Mouse (Mus musculus) hindbrain, postnatal 0 days (tissue): ENCODE measurements around the gene Gm5678. TPM values are rescaled to one million over a fixed set of nuclear protein-coding genes. Genes with fewer than 3 reads are reported as not detected.
"Not testable (repeated sequence)": the region's sequence is repeated elsewhere in the genome, so short reads cannot be mapped to it uniquely, and the experiment has no call there.

Experiments used
- ATAC-seq: fragments of 200-750 bp; cut with Nextera tagmentation; 2 replicates; pipeline ENCODE4 v1.8.0; 2017; ENCODE audit warnings: mild to moderate bottlenecking, moderate TSS enrichment, moderate library complexity
- DNase-seq: peaks from one replicate; pipeline ENCODE4 v3.0.0-alpha.2; 2015; ENCODE audit warnings: low spot score
- H3K27ac ChIP-seq: fragments of 300-500 bp; sonication (generic); 2 replicates; pipeline ENCODE4 v1.5.1; 2014; ENCODE audit warnings: mild to moderate bottlenecking
- H3K27me3 ChIP-seq: fragments of 300-500 bp; sonication (generic); 2 replicates; pipeline ENCODE4 v1.6.1; 2014; ENCODE audit warnings: low read length, mixed read lengths; ENCODE audit not compliant: insufficient read depth
- H3K36me3 ChIP-seq: fragments of 300-500 bp; sonication (generic); 2 replicates; pipeline ENCODE4 v1.6.1; 2014; ENCODE audit warnings: low read length, mixed read lengths; ENCODE audit not compliant: insufficient read depth
- H3K4me1 ChIP-seq: fragments of 300-500 bp; sonication (generic); 2 replicates; pipeline ENCODE4 v1.6.1; 2014; ENCODE audit warnings: antibody characterized with exemption, low read length, mixed read lengths; ENCODE audit not compliant: insufficient read depth
- H3K4me2 ChIP-seq: fragments of 300-500 bp; sonication (generic); 2 replicates; pipeline ENCODE4 v1.6.1; 2014; ENCODE audit warnings: low read depth, mild to moderate bottlenecking, low read length, moderate library complexity, mixed read lengths
- H3K4me3 ChIP-seq: fragments of 300-500 bp; sonication (generic); 2 replicates; pipeline ENCODE4 v1.5.1; 2014; ENCODE audit warnings: low read length
- H3K9ac ChIP-seq: fragments of 300-500 bp; sonication (generic); replicated peaks from 2 replicates; pipeline ENCODE4 v1.6.1; 2014; ENCODE audit warnings: mild to moderate bottlenecking, low read length, moderate library complexity, mixed read lengths
- H3K9me3 ChIP-seq: fragments of 300-500 bp; sonication (generic); 2 replicates; pipeline ENCODE4 v1.6.1; 2016; ENCODE audit warnings: low read length, mixed read lengths
- CTCF ChIP-seq: IDR thresholded peaks from 2 replicates; pipeline ENCODE4 v1.5.1; 2016; ENCODE audit warnings: antibody characterized with exemption, control low read depth, low read depth
- WGBS: fragments of 180-500 bp; shearing (Covaris S2); extraction: QIAGEN DNeasy Blood & Tissue Kit; methylation state at CpG from one replicate; pipeline ENCODE4 v1.1.7; 2014; 5-methylcytosine and 5-hydroxymethylcytosine counted together
- polyA plus RNA-seq: library from polyadenylated mRNA; unstranded; fragments of >200 nt; fragmentation: Nextera tagmentation; extraction: Ambion mirVana; gene quantifications from 2 replicates; pipeline ENCODE4 v1.2.1, GENCODE M21; 2015
- total RNA-seq: library from RNA; depleted of rRNA; stranded (reverse); fragments of >200 nt; gene quantifications from 2 replicates; pipeline ENCODE4 v1.2.3, GENCODE M21; 2014

Gene Gm5678
- total and polyA plus RNA-seq, 2 experiments from 2014 or later = not detected

DNA sequence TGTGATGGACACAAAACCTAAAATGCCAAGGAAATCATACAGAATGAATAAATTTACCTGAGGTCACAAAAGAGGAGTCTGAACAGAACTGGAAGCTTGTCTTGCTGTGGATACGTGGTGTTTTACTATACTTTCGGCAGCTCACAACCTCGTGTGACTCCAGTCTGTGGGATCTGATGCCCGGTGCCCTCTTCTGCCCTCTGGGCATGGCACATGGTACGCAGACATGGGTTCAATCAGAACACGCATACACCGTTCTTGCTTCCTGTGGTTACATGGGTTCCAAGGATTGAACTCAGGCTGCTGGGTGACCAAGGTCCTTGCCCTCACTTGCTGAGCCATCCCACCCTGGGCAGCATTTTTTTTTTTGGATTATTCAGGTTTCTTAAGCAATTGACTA, 21.8 kb upstream of the Gm5678 start:
- 0 out of 2 replicates have a peak, but pooled peaks cover 2% of the 10 kb centered on the region for H3K36me3 ChIP-seq
- H3K9me3 ChIP-seq = no peaks in the 10 kb centered on the region
- H3K4me1 ChIP-seq = 0 out of 2 replicates have a peak, but pooled peaks cover 5% of the 10 kb centered on the region
- no peak for TF ChIP-seq CTCF
- WGBS = 84% methylated on average over 7 of the region's 7 CpGs
- no peak overlapping the region for H3K9ac ChIP-seq
- no peak for ATAC-seq
- H3K4me3 ChIP-seq = no peak overlapping the region
- no peaks in the 10 kb centered on the region for H3K27me3 ChIP-seq
- H3K27ac ChIP-seq = no peak overlapping the region
- H3K4me2 ChIP-seq = no peak overlapping the region
- DNase-seq = no peak

DNA sequence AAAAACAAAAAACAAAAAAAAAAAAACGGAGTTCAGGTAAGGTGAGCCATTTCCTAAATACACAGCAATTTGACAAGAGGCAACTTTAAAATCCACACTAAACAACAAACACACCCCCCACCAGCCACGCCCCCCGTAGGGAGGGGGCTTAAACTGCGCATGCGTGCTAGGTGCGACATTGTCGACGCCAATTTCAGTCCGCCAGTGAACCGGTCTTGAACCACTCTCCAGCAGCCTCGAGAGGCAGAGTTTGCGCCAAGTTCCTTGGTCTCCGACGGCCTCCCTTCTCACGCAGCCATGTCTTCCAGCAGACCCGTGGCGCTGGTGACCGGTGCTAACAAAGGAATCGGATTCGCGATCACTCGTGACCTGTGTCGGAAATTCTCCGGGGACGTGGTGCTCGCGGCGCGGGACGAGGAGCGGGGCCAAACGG, 20.2 kb upstream of the Gm5678 start:
- peak; percentile 48 for ATAC-seq
- H3K27ac ChIP-seq = peak overlapping the region; percentile 79
- H3K9ac ChIP-seq = peak overlapping the region; percentile 74
- peak; percentile 42 for TF ChIP-seq CTCF
- H3K4me2 ChIP-seq = peak overlapping the region; percentile 82
- 0 out of 2 replicates have a peak, but pooled peaks cover 5% of the 10 kb centered on the region for H3K4me1 ChIP-seq
- peak overlapping the region; percentile 60 for H3K4me3 ChIP-seq
- under 1% methylated on average over 32 of the region's 32 CpGs for WGBS
- DNase-seq = peak; percentile 93
- no peaks in the 10 kb centered on the region for H3K9me3 ChIP-seq
- H3K27me3 ChIP-seq = no peaks in the 10 kb centered on the region
- H3K36me3 ChIP-seq = 0 out of 2 replicates have a peak, but pooled peaks cover 3% of the 10 kb centered on the region

DNA sequence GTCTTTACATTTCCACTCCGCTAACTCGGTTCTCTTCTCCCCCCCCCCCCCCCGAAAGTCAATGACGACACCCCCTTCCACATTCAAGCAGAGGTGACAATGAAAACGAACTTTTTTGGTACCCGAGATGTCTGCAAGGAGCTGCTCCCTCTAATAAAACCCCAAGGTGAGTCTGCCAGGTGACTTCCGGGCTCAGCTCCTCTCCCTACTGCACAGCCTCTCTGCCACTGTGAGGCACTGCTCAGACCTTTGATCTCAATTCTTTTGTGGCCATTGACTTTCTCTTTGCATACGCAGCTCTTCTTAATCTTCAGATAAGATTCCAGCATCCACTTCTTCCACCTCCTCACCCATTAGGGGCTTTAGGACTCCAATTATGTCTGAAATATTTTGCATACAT, 19.2 kb upstream of the Gm5678 start:
- Histone ChIP-seq H3K9me3 (no peaks in the 10 kb centered on the region), H3K4me3 (peak overlapping the region; percentile 60), H3K27me3 (no peaks in the 10 kb centered on the region), H3K4me1 (0 out of 2 replicates have a peak, but pooled peaks cover 5% of the 10 kb centered on the region), H3K36me3 (0 out of 2 replicates have a peak, but pooled peaks cover 3% of the 10 kb centered on the region), H3K4me2 (peak overlapping the region; percentile 82), H3K27ac (no peak overlapping the region), H3K9ac (no peak overlapping the region)
- no peak for ATAC-seq
- 72% methylated on average over 8 of the region's 8 CpGs for WGBS
- no peak for DNase-seq
- TF ChIP-seq CTCF = no peak

DNA sequence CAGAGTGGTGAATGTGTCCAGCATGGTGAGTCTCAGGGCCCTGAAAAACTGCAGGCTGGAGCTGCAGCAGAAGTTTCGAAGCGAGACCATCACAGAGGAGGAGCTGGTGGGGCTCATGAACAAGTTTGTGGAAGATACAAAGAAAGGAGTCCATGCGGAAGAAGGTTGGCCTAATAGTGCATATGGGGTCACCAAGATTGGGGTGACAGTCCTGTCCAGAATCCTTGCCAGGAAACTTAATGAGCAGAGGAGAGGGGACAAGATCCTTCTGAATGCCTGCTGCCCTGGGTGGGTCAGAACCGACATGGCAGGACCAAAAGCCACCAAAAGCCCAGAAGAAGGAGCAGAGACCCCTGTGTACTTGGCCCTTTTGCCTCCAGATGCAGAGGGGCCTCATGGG, 18.1 kb upstream of the Gm5678 start:
- 0 out of 2 replicates have a peak, but pooled peaks cover 5% of the 10 kb centered on the region for H3K4me1 ChIP-seq
- 93% methylated on average over 4 of the region's 4 CpGs for WGBS
- 0 out of 2 replicates have a peak, but pooled peaks cover 3% of the 10 kb centered on the region for H3K36me3 ChIP-seq
- H3K4me2 ChIP-seq = no peak overlapping the region
- no peak overlapping the region for H3K4me3 ChIP-seq
- H3K9ac ChIP-seq = no peak overlapping the region
- ATAC-seq (no peak), DNase-seq (no peak)
- no peaks in the 10 kb centered on the region for H3K9me3 ChIP-seq
- no peaks in the 10 kb centered on the region for H3K27me3 ChIP-seq
- no peak for TF ChIP-seq CTCF
- H3K27ac ChIP-seq = no peak overlapping the region

- Histone ChIP-seq H3K27me3 (no peaks in the 10 kb centered on the region), H3K9ac (no peak overlapping the region), H3K9me3 (no peaks in the 10 kb centered on the region), H3K4me1 (0 out of 2 replicates have a peak, but pooled peaks cover 5% of the 10 kb centered on the region), H3K4me3 (no peak overlapping the region), H3K36me3 (0 out of 2 replicates have a peak, but pooled peaks cover 3% of the 10 kb centered on the region), H3K4me2 (no peak overlapping the region), H3K27ac (no peak overlapping the region)
- TF ChIP-seq CTCF = no peak
- 93% methylated on average over 4 of the region's 4 CpGs for WGBS
- no peak for ATAC-seq
- DNase-seq = no peak
These were observed 16.9 kb upstream of the Gm5678 start for GRCm38 (mm10) chr16:93610961-93611360.

GRCm38 (mm10) chr16:93615118-93615870, 12.6 kb upstream of the Gm5678 start:
- Histone ChIP-seq H3K9ac (no peak overlapping the region), H3K27ac (no peak overlapping the region), H3K36me3 (0 out of 2 replicates have a peak, but pooled peaks cover 3% of the 10 kb centered on the region), H3K27me3 (no peaks in the 10 kb centered on the region), H3K4me3 (no peak overlapping the region), H3K4me2 (no peak overlapping the region), H3K9me3 (no peaks in the 10 kb centered on the region), H3K4me1 (no peaks in the 10 kb centered on the region)
- peak; percentile 70 for TF ChIP-seq CTCF
- peak; percentile 37 for DNase-seq
- no peak for ATAC-seq
- WGBS = 44% methylated on average over 5 of the region's 5 CpGs

GRCm38 (mm10) chr16:93623759-93624158, 4.1 kb upstream of the Gm5678 start:
- not testable (repeated sequence) for H3K27ac ChIP-seq, H3K4me2 ChIP-seq, H3K4me1 ChIP-seq, H3K36me3 ChIP-seq, ATAC-seq, H3K27me3 ChIP-seq, H3K9me3 ChIP-seq, DNase-seq, H3K9ac ChIP-seq, H3K4me3 ChIP-seq
- WGBS = 90% methylated on average over 4 of the region's 4 CpGs
